In genomic region chr9:95569249-95569648, GRCm38 (mm10) we compare ENCODE assay signal across 20 mouse cellular contexts.
"Had no signal": no experiment of that assay in that cellular context is flagged by ENCODE, and none has a peak within 500 bp of the region (broad histone marks: within the 10 kb centered on the region; RNA-seq: fewer than 3 reads in every experiment).

No protein-coding gene starts in this region.

- H3K4me3 ChIP-seq: kidney, embryonic 15.5 days; limb, embryonic 10.5 days; limb, embryonic 13.5 days; liver, embryonic 12.5 days; liver, embryonic 15.5 days; midbrain, embryonic 12.5 days; midbrain, embryonic 15.5 days; myocyte; neural tube, embryonic 13.5 days; stomach, embryonic 15.5 days had no signal

- DNase-seq: kidney, adult 2 months; kidney, postnatal 10 days; kidney, postnatal 4 days; lung, adult 2 months; lung, postnatal 14 days; lung, postnatal 4 days; retina, postnatal 1 day; right cerebral cortex, postnatal 25 days; spleen, adult 18-20 months; thymus, postnatal 25 days had no signal

- H3K27ac ChIP-seq: kidney, embryonic 15.5 days; limb, embryonic 10.5 days; limb, embryonic 13.5 days; liver, embryonic 12.5 days; liver, embryonic 15.5 days; midbrain, embryonic 12.5 days; midbrain, embryonic 15.5 days; neural tube, embryonic 13.5 days; stomach, embryonic 15.5 days had no signal

- H3K9ac ChIP-seq: kidney, embryonic 15.5 days; limb, embryonic 13.5 days; liver, embryonic 12.5 days; liver, embryonic 15.5 days; midbrain, embryonic 12.5 days; midbrain, embryonic 15.5 days; neural tube, embryonic 13.5 days; stomach, embryonic 15.5 days had no signal

- H3K9me3 ChIP-seq: kidney, embryonic 15.5 days; limb, embryonic 10.5 days; limb, embryonic 13.5 days; liver, embryonic 12.5 days; liver, embryonic 15.5 days; midbrain, embryonic 12.5 days; midbrain, embryonic 15.5 days; neural tube, embryonic 13.5 days; stomach, embryonic 15.5 days had no signal

- H3K27me3 ChIP-seq: midbrain, embryonic 15.5 days; neural tube, embryonic 13.5 days; stomach, embryonic 15.5 days had no signal

- ATAC-seq: liver, embryonic 12.5 days; midbrain, embryonic 15.5 days had no signal

- H3K36me3 ChIP-seq: kidney, embryonic 15.5 days; limb, embryonic 10.5 days; limb, embryonic 13.5 days; liver, embryonic 12.5 days; liver, embryonic 15.5 days; midbrain, embryonic 12.5 days; midbrain, embryonic 15.5 days; neural tube, embryonic 13.5 days; stomach, embryonic 15.5 days had no signal

- H3K4me1 ChIP-seq: kidney, embryonic 15.5 days; limb, embryonic 10.5 days; limb, embryonic 13.5 days; stomach, embryonic 15.5 days had no signal

- H3K4me2 ChIP-seq: kidney, embryonic 15.5 days; limb, embryonic 13.5 days; liver, embryonic 12.5 days; liver, embryonic 15.5 days; midbrain, embryonic 12.5 days; midbrain, embryonic 15.5 days; neural tube, embryonic 13.5 days; stomach, embryonic 15.5 days had no signal
